Mouse (Mus musculus): ENCODE measurements around the gene Gata5. TPM values are rescaled to one million over a fixed set of nuclear protein-coding genes. Genes with fewer than 3 reads are reported as not detected.

Gene Gata5
- polyA plus RNA-seq, 1 experiment from 2014 or later: 0.05 TPM

DNA sequence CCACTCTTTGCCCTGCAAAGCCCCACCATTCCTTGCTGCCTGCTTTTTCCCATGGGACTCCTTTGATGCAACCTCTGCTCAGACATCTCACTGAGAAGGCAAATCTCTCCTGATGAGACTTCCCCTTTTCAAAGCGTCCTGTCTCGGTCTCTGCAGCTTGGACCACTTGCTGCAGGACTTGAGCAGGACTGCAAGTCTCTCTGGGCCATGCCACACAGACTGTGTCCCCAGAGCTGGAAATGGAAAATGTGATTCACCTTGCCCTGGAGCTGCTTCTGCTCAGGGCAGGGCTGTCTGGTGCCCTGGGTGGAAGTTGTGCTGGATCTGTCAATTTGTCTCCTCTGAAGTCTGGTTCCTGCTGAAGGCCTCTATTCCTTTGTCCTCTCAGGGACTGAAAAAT, 7.7 kb upstream of the Gata5 start:
- no peak for ATAC-seq (ENCODE audit: low FRiP score)
- 70% methylated on average over 2 of the region's 2 CpGs for WGBS
- Histone ChIP-seq H3K4me1 (replicated peaks) (peaks cover 11% of the 10 kb centered on the region), H3K27ac (no peak overlapping the region), H3K27me3 (peaks cover 48% of the 10 kb centered on the region), H3K4me2 (no peak overlapping the region), H3K36me3 (no peaks in the 10 kb centered on the region), H3K9me3 (no peaks in the 10 kb centered on the region), H3K4me3 (no peak overlapping the region), H3K9ac (no peak overlapping the region)

DNA sequence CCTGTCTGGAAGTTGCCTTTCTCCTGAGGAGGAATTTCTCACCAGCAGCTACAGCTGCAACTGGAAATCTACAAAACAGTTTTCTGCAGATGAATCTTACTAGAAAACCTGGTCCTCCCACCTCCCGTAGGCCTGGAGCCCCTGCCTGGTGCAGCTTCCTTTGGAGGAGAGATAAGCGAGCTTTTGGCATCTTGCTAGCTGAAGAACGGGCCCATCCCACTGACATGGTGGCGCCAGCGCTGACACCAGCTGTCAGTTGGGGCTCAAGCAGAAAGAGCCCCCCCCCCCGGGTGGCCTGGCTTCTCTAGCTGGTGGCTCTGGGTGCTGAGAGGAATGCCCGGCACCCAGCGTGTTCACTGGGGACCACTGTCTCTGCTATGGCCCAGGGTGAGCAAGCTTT, 6.7 kb upstream of the Gata5 start:
- ATAC-seq (ENCODE audit: low FRiP score): no peak
- Histone ChIP-seq H3K4me1 (replicated peaks) (peaks cover 11% of the 10 kb centered on the region), H3K9ac (no peak overlapping the region), H3K9me3 (no peaks in the 10 kb centered on the region), H3K36me3 (no peaks in the 10 kb centered on the region), H3K4me2 (no peak overlapping the region), H3K4me3 (no peak overlapping the region), H3K27me3 (peaks cover 58% of the 10 kb centered on the region), H3K27ac (no peak overlapping the region)
- WGBS: 72% methylated on average over 8 of the region's 8 CpGs

DNA sequence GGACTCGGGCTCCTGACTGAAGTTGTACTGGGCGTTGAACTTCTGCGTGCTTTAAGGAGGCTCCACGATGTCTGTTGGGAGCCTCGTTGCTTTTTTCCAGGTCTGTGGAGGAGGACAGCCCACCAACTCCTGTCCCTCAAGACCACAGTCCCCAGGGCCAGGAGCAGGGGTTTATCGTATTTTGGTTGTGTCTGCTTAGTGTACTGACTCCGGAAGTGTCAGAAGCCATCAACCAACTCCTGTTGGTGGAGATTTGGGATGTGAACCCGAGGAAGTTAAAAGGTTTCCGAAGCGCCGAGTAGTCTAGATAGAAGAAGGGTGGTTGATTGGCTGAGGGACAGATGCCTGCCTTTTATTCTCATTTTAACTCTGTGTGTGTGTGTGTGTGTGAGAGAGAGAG, 5.4 kb upstream of the Gata5 start:
- Histone ChIP-seq H3K4me1 (replicated peaks) (peaks cover 13% of the 10 kb centered on the region), H3K9me3 (no peaks in the 10 kb centered on the region), H3K36me3 (no peaks in the 10 kb centered on the region), H3K27me3 (peaks cover 71% of the 10 kb centered on the region), H3K27ac (no peak overlapping the region), H3K4me3 (no peak overlapping the region), H3K4me2 (no peak overlapping the region), H3K9ac (no peak overlapping the region)
- no peak for ATAC-seq (ENCODE audit: low FRiP score)
- WGBS: 78% methylated on average over 11 of the region's 11 CpGs

GRCm38 (mm10) chr2:180333778-180334550, 535 bp downstream of the Gata5 start:
- 0 out of 2 replicates have a peak, but pooled peaks have one; percentile 17 for ATAC-seq (ENCODE audit: low FRiP score)
- Histone ChIP-seq H3K4me1 (replicated peaks) (peaks cover 15% of the 10 kb centered on the region), H3K9me3 (no peaks in the 10 kb centered on the region), H3K4me2 (peak overlapping the region; percentile 55), H3K27ac (no peak overlapping the region), H3K4me3 (peak overlapping the region; percentile 34), H3K27me3 (peaks cover 93% of the 10 kb centered on the region), H3K36me3 (no peaks in the 10 kb centered on the region), H3K9ac (peak overlapping the region; percentile 49; the same call in 1 of the 2 replicates)
- 1% methylated on average over 69 of the region's 69 CpGs for WGBS

- WGBS: 98% methylated on average over 1 of the region's 1 CpGs
- H3K9ac ChIP-seq: no peak overlapping the region
These were observed 5.0 kb downstream of the Gata5 start for GRCm38 (mm10) chr2:180329466-180329865.

DNA sequence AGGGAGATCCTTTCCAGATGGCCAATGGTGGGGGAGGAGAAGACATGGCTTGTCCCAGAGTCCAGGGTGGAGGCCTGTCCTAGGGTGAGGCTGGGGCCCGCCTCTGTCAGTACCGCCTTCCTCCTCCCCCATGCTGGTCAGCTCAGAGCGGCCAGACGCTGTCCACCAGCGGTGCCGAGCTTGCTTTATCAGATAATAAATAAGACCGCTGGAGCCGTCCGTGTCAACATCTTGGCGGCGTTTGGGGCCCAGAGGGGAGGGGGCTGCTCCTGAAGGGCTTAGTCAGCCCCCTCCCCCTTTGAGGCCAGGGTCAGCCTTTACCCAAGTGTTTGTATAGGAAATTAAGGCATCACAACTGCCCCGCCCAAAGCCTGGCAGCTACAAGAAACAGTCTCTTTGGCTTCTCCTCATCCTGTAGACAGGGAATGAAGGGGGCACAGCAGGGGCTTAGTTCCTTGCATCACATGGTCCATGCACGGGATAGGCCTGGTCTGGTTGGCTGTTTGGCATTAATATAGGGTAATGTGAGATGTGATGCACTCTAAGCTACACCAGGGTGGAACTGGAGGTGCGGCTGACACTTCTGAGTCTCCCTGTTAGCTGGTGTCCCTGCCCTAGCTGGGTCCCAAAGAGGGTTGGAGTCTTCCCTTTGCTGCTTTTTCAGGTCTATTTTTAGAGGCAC, 11.7 kb downstream of the Gata5 start:
- Histone ChIP-seq H3K9ac (no peak overlapping the region), H3K27ac (no peak overlapping the region), H3K27me3 (no peaks in the 10 kb centered on the region), H3K4me3 (no peak overlapping the region), H3K36me3 (no peaks in the 10 kb centered on the region), H3K4me2 (no peak overlapping the region), H3K4me1 (replicated peaks) (peaks cover 4% of the 10 kb centered on the region), H3K9me3 (no peaks in the 10 kb centered on the region)
- 37% methylated on average over 14 of the region's 14 CpGs for WGBS
- ATAC-seq (ENCODE audit: low FRiP score): no peak

More at GRCm38 (mm10) chr2:180329466-180329865, 5.0 kb downstream of the Gata5 start:
- H3K27ac ChIP-seq: no peak overlapping the region
- H3K36me3 ChIP-seq: no peaks in the 10 kb centered on the region
- ATAC-seq (ENCODE audit: low FRiP score): no peak
- H3K27me3 ChIP-seq: peaks cover 57% of the 10 kb centered on the region
- no peak overlapping the region for H3K4me2 ChIP-seq
- no peak overlapping the region for H3K4me3 ChIP-seq
- H3K9me3 ChIP-seq: no peaks in the 10 kb centered on the region
- H3K4me1 ChIP-seq (replicated peaks): peaks cover 10% of the 10 kb centered on the region

GRCm38 (mm10) chr2:180320216-180320615, 14.3 kb downstream of the Gata5 start:
- no peaks in the 10 kb centered on the region for H3K27me3 ChIP-seq
- WGBS: 74% methylated on average over 4 of the region's 4 CpGs
- ATAC-seq (ENCODE audit: low FRiP score): no peak
- no peaks in the 10 kb centered on the region for H3K36me3 ChIP-seq
- H3K4me2 ChIP-seq: no peak overlapping the region
- H3K4me3 ChIP-seq: no peak overlapping the region
- H3K27ac ChIP-seq: no peak overlapping the region
- H3K9ac ChIP-seq: no peak overlapping the region
- no peaks in the 10 kb centered on the region for H3K9me3 ChIP-seq
- peaks cover 4% of the 10 kb centered on the region for H3K4me1 ChIP-seq (replicated peaks)

DNA sequence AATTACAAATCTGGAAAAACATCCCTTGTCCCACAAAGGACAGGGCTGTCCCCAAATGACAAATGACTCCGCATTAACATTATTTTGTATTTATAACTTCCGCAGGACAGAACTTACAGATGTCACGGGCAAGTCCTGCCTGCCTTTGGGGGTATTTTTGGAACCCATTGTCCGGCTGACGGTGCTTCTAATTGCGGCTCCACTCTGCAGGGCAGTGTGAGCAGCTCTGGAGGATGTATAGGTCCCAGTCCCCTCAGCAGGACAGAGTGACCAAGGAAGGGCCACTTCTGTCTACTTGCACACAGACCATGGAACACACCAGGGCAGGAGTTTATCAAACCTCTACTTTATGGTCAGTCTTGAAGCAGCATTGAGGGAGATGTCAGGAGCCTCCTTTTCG, 16.9 kb downstream of the Gata5 start:
- no peaks in the 10 kb centered on the region for H3K9me3 ChIP-seq
- no peaks in the 10 kb centered on the region for H3K36me3 ChIP-seq
- no peak overlapping the region for H3K4me3 ChIP-seq
- no peak overlapping the region for H3K4me2 ChIP-seq
- H3K9ac ChIP-seq: no peak overlapping the region
- H3K27ac ChIP-seq: no peak overlapping the region
- H3K4me1 ChIP-seq (replicated peaks): peaks cover 1% of the 10 kb centered on the region
- no peak for ATAC-seq (ENCODE audit: low FRiP score)
- 79% methylated on average over 7 of the region's 7 CpGs for WGBS
- H3K27me3 ChIP-seq: no peaks in the 10 kb centered on the region

DNA sequence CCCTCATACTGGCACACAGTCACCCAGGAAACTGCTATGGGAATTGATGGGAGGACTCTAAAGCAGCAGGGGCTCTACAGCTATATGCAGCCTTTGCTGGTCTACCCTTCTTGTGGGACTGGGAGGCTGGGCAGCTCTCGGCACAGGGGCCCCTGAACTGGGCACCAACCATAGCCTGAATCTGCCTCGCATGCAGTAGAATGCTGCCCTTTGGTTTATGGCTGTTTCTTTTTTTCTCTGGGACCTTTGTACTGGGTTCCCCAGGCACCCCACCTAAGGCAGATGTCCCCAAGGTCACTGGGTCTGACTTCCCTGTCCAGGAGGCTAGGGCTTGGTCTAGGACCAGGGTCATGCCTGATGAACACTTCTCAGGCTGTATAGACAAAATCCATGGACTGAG, 20.2 kb downstream of the Gata5 start:
- Histone ChIP-seq H3K4me3 (no peak overlapping the region), H3K27me3 (no peaks in the 10 kb centered on the region), H3K4me1 (replicated peaks) (no peaks in the 10 kb centered on the region), H3K27ac (no peak overlapping the region), H3K4me2 (no peak overlapping the region), H3K9ac (no peak overlapping the region), H3K9me3 (no peaks in the 10 kb centered on the region), H3K36me3 (no peaks in the 10 kb centered on the region)
- 76% methylated on average over 2 of the region's 2 CpGs for WGBS
- ATAC-seq (ENCODE audit: low FRiP score): no peak

GRCm38 (mm10) chr2:180311147-180311546, 23.4 kb downstream of the Gata5 start:
- Histone ChIP-seq H3K4me2 (no peak overlapping the region), H3K27me3 (no peaks in the 10 kb centered on the region), H3K4me3 (no peak overlapping the region), H3K36me3 (no peaks in the 10 kb centered on the region), H3K27ac (no peak overlapping the region), H3K4me1 (replicated peaks) (no peaks in the 10 kb centered on the region), H3K9ac (no peak overlapping the region), H3K9me3 (no peaks in the 10 kb centered on the region)
- 82% methylated on average over 4 of the region's 4 CpGs for WGBS
- no peak for ATAC-seq (ENCODE audit: low FRiP score)

DNA sequence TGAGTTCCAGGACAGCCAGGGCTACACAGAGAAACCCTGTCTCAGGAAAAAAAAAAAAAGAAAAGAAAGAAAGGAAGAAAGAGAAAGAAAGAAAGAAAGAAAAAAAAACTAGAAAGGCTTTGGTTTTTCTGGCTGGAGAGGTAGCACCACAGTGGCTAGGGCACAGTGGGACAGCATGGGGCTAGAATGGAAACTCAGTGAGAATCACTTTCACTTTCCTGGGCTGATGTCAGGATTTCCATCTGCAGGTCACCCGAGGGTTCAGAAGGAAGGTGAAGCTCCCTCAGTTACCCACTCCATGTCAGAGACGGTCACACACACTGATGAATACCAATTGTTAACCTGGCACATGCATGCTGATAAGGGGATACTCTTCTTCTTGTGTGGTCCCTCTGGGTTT, 26.8 kb downstream of the Gata5 start:
- H3K4me2 ChIP-seq: no peak overlapping the region
- no peak overlapping the region for H3K27ac ChIP-seq
- H3K4me3 ChIP-seq: no peak overlapping the region
- H3K4me1 ChIP-seq (replicated peaks): no peaks in the 10 kb centered on the region
- no peaks in the 10 kb centered on the region for H3K9me3 ChIP-seq
- H3K9ac ChIP-seq: no peak overlapping the region
- WGBS: 61% methylated on average over 2 of the region's 2 CpGs
- no peaks in the 10 kb centered on the region for H3K36me3 ChIP-seq
- no peaks in the 10 kb centered on the region for H3K27me3 ChIP-seq
- ATAC-seq (ENCODE audit: low FRiP score): no peak

GRCm38 (mm10) chr2:180306423-180307168, 27.9 kb downstream of the Gata5 start:
- no peak for ATAC-seq (ENCODE audit: low FRiP score)
- Histone ChIP-seq H3K36me3 (no peaks in the 10 kb centered on the region), H3K9ac (no peak overlapping the region), H3K4me2 (no peak overlapping the region), H3K9me3 (no peaks in the 10 kb centered on the region), H3K4me3 (no peak overlapping the region), H3K27me3 (no peaks in the 10 kb centered on the region), H3K4me1 (replicated peaks) (no peaks in the 10 kb centered on the region), H3K27ac (no peak overlapping the region)
- 87% methylated on average over 8 of the region's 8 CpGs for WGBS

All from hindbrain, embryonic 13.5 days (tissue).